Mouse (Mus musculus): ENCODE measurements around the gene Izumo1r.

DNA sequence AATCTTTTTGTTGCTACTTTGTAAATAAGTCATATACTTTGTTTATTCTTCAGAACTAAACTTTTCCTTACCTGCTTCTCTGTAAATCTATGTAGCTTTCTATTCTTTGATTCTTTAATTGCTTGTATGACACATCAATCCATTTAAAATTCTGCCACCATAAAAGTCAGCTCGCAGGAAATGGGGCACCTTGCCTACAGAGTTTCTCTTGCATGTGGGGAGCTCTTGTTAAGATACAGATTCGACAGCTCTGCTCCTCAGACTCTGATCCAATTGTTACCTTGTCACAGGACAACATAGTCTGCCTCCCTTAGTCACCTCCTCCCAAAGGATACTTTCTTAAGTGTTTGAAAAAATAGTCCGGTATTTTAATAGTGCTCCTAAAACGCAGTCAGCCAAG lies 16.9 kb upstream of the Izumo1r start:
- TF ChIP-seq POLR2A (IDR thresholded peaks at IDR 0.05; ENCODE audit: insufficient read length, low read depth) (no peak), POLR2AphosphoS2 (IDR thresholded peaks at IDR 0.05; ENCODE audit: insufficient read length, low read depth) (no peak)

Measured in myocyte (in vitro differentiated cells).